ENCODE assay signal across 18 mouse cellular contexts in the genomic region with DNA sequence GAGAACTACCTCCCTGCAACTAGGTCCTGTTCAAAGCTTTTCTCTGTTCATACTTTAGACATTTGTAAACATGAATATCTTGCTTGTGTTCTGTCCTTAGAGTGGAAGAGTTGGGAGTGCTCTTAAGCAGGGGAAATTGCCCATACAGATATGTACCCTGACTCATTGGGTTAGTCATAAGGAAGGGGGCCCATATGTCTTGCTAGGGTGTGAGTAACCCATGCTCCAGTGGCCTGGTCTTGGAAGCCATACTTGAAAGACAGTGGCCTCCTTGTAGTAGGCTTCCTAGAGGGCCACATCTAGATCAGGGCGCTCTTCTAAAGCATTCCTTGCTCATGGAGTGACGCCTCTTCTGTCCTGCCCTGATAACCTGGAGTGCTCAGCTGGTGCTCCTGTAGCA.
"Had no signal": no experiment of that assay in that cellular context is flagged by ENCODE, and none has a peak within 500 bp of the region (broad histone marks: within the 10 kb centered on the region; RNA-seq: fewer than 3 reads in every experiment).

No protein-coding gene starts in this region.

- H3K9me3 ChIP-seq: midbrain, embryonic 12.5 days; neural tube, embryonic 13.5 days; neural tube, embryonic 15.5 days had no signal

- H3K9ac ChIP-seq: liver, embryonic 14.5 days; lung, embryonic 14.5 days; midbrain, embryonic 12.5 days; neural tube, embryonic 13.5 days; neural tube, embryonic 15.5 days had no signal

- DNase-seq: lung, adult 18-20 months; lung, embryonic 14.5 days; lung, postnatal 10 days; lung, postnatal 4 days; midbrain, embryonic 14.5 days; retina, postnatal 1 day; right cerebral cortex, adult 18-20 months; right cerebral cortex, postnatal 25 days; right cerebral cortex, postnatal 4 days; spleen, adult 18-20 months; thymus, adult 18-20 months; thymus, postnatal 14 days; thymus, postnatal 36 days had no signal

- H3K27ac ChIP-seq: liver, embryonic 14.5 days; midbrain, embryonic 12.5 days; neural tube, embryonic 13.5 days; neural tube, embryonic 15.5 days had no signal

- H3K4me2 ChIP-seq: lung, embryonic 14.5 days; midbrain, embryonic 12.5 days; neural tube, embryonic 13.5 days; neural tube, embryonic 15.5 days had no signal

- H3K27me3 ChIP-seq: midbrain, embryonic 12.5 days; neural tube, embryonic 13.5 days; neural tube, embryonic 15.5 days had no signal

- H3K4me3 ChIP-seq: midbrain, embryonic 12.5 days; myocyte; neural tube, embryonic 13.5 days; neural tube, embryonic 15.5 days had no signal

- H3K4me1 ChIP-seq: midbrain, embryonic 12.5 days; neural tube, embryonic 13.5 days; neural tube, embryonic 15.5 days had no signal
